Mouse (Mus musculus): ENCODE results near the gene Slc4a4.

GRCm38 (mm10) chr5:88885944-88886343 is 674 bp upstream of the Slc4a4 start:
- TF ChIP-seq POLR2A (IDR thresholded peaks at IDR 0.05; ENCODE audit: insufficient read length, low read depth) = no peak
- TF ChIP-seq E2F4 (IDR thresholded peaks at IDR 0.05; ENCODE audit: insufficient read depth) = no peak
- TF ChIP-seq POLR2AphosphoS2 (IDR thresholded peaks at IDR 0.05; ENCODE audit: insufficient read length, low read depth) = no peak
